Mouse (Mus musculus): ENCODE results near the gene Serpinb3c.
"Not testable (repeated sequence)": the region's sequence is repeated elsewhere in the genome, so short reads cannot be mapped to it uniquely, and the experiment has no call there.

DNA sequence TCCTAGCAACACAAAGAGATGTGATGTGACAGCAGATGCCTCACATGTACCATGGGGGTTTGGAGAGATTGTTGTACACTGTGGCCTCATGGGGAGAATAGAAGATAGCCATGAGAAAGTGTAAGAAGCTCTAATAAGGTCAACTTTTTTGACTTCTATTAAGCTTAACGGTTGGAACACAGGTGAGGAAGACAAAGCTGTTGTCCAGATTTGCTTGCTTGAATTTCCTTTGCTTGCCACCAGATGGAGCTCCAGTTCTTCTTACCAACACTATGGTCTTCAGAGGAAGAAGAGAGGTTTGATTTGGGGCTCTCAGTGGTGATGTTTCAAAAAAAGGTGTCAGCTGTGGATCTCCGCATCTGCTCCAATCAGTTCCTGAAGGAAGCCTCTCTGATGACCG is 35.0 kb downstream of the Serpinb3c start:
- TF ChIP-seq CTCF (conservative IDR thresholded peaks at IDR 0.05 in 1 of 2, IDR thresholded peaks at IDR 0.05 in 1 of 2; ENCODE audit: low read depth in 2 of 2, low read length in 2 of 2) (peak; percentile 61 to 71), RAD21 (IDR thresholded peaks at IDR 0.05; ENCODE audit: low read depth, low read length) (peak; percentile 63)
- not testable (repeated sequence) for TF ChIP-seq KAT2A (IDR thresholded peaks at IDR 0.05; ENCODE audit: insufficient replicate concordance, low read length); EP300 (IDR thresholded peaks at IDR 0.05; ENCODE audit: low read length); POLR2AphosphoS2 (IDR thresholded peaks at IDR 0.05; ENCODE audit: low read depth, low read length); CHD2 (IDR thresholded peaks at IDR 0.05; ENCODE audit: low read length); ZNF384 (IDR thresholded peaks at IDR 0.05; ENCODE audit: low read depth, low read length); IRF4 (IDR thresholded peaks at IDR 0.05; ENCODE audit: low read depth, low read length); MAX (IDR thresholded peaks at IDR 0.05; ENCODE audit: low read length); POLR2A (IDR thresholded peaks at IDR 0.05; ENCODE audit: low read depth, low read length); MEF2A (IDR thresholded peaks at IDR 0.05; ENCODE audit: borderline replicate concordance, low read depth, low read length); JUND (conservative IDR thresholded peaks at IDR 0.05; ENCODE audit: low read depth, low read length); USF1 (IDR thresholded peaks at IDR 0.05; ENCODE audit: low read depth, low read length)

Data from CH12.LX (cell line).